Mouse (Mus musculus): Measurements from ENCODE around the gene Zdhhc4. TPM values are rescaled to one million over a fixed set of nuclear protein-coding genes. Genes with fewer than 3 reads are reported as not detected.
A peak's percentile ranks its signal among the peaks of the same experiment; 100 is the strongest.

The Zdhhc4 gene
- polyA plus RNA-seq, 1 experiment from 2014 or later = 81.2 TPM

DNA sequence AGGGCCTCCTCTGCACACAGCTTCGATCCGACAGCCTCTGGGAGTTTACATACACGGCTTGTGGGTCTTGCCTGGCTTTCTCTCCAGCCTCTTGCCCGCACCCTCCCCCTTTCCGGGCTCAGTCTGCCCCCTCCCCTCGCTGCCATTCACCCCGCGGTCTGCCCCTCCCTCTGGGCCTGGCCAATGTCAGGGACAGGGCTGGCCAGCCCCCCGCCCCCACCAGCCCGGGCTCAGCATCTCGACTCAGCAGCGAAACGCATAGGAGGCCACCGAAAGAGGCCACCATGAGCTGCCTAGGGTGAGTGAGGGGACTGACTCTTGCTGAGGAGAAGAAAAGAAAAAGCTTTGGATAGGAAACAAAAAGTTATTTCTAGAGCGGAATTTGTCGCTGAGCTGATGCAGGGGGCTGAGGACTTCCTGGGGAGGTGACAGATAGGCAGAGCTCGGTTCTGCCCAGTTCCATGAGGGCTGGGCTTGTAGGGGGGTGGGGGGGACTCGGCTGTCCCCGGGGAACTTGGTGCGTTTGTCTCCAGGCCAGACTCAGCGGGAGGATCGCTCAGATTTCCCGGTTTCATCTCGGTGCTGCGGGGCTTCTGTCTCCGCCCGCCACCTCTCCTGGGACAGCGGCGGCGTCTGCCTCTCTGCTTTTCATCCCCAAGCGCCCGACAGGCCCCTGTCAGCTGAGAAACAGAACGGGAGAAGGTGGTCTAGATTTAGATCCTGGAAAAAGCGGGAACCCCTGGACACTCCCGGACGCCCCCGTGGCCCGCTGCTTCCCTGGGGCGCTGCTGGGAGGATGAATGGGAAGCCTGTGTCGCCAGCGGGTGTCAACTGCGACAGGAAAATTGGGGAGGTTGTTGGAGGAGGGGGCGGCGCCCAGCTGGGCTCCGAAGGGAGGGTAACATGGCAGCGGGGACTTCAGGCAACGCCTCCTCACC lies 34.9 kb upstream of the Zdhhc4 start:
- Histone ChIP-seq H3K27me3 (ENCODE audit: control insufficient read depth, insufficient read depth, low read length) (peaks cover 7% of the 10 kb centered on the region), H3K27ac (ENCODE audit: low read depth, low read length) (no peak overlapping the region), H3K4me1 (ENCODE audit: control insufficient read depth, insufficient read depth, low read length) (no peaks in the 10 kb centered on the region), H3K9ac (replicated peaks; ENCODE audit: low read depth, low read length) (peak overlapping the region; percentile 60), H3K4me3 (ENCODE audit: low read depth, low read length) (peak overlapping the region; percentile 41), H3K4me2 (ENCODE audit: low read depth, low read length) (peak overlapping the region; percentile 81), H3K36me3 (ENCODE audit: control insufficient read depth, insufficient read depth, low read length) (no peaks in the 10 kb centered on the region), H3K9me3 (ENCODE audit: control insufficient read depth, low read length) (no peaks in the 10 kb centered on the region)
- peak; percentile 84 for ATAC-seq (ENCODE audit: low read depth)
- under 1% methylated on average over 47 of the region's 47 CpGs for WGBS

DNA sequence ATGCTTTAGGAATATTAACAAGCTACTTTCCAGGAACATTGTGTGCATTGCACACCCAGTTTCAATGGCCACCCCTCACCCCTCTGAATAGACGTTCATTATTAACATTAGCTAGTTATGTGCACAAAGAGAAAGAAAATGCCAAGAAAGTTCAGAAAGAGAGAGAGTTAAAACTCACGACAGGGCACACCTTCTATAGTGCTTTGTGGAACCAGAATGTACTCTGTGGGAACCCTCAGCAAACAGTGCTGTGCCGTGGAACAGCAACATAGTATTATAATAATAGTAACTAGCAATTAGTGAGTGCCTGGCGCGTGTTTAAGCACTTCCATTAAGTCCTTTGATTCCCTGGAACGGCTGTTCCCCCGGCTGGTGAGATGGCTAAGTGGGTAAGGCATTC lies 32.4 kb upstream of the Zdhhc4 start:
- peaks cover 4% of the 10 kb centered on the region; the same call in 1 of the 2 replicates for H3K27me3 ChIP-seq (ENCODE audit: control insufficient read depth, insufficient read depth, low read length)
- H3K36me3 ChIP-seq (ENCODE audit: control insufficient read depth, insufficient read depth, low read length) = no peaks in the 10 kb centered on the region
- no peak overlapping the region for H3K4me2 ChIP-seq (ENCODE audit: low read depth, low read length)
- no peak overlapping the region for H3K27ac ChIP-seq (ENCODE audit: low read depth, low read length)
- H3K9me3 ChIP-seq (ENCODE audit: control insufficient read depth, low read length) = no peaks in the 10 kb centered on the region
- H3K9ac ChIP-seq (replicated peaks; ENCODE audit: low read depth, low read length) = no peak overlapping the region
- no peak overlapping the region for H3K4me3 ChIP-seq (ENCODE audit: low read depth, low read length)
- WGBS = 58% methylated on average over 7 of the region's 7 CpGs
- no peaks in the 10 kb centered on the region for H3K4me1 ChIP-seq (ENCODE audit: control insufficient read depth, insufficient read depth, low read length)
- no peak for ATAC-seq (ENCODE audit: low read depth)

DNA sequence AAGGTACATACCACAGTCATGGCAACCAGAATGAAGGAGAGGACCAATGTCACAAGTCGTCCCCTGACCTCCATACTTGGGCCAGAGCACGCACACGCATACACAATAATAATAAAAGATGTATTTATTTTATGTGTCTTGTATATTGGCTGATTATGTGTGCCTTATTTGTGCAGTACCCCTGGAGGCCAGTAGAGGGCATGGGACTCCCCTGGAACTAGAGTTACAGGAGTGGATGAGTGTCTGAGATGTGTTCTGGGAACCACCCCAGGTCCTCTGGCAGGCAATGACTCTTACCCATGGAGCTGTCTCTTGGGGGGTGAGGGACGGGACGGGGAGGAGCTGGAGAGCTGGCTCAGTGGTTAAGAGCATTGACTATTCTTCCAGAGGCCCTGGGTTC lies 30.9 kb upstream of the Zdhhc4 start:
- Histone ChIP-seq H3K27ac (ENCODE audit: low read depth, low read length) (no peak overlapping the region), H3K4me1 (ENCODE audit: control insufficient read depth, insufficient read depth, low read length) (no peaks in the 10 kb centered on the region), H3K9me3 (ENCODE audit: control insufficient read depth, low read length) (no peaks in the 10 kb centered on the region), H3K4me2 (ENCODE audit: low read depth, low read length) (no peak overlapping the region), H3K4me3 (ENCODE audit: low read depth, low read length) (no peak overlapping the region), H3K9ac (replicated peaks; ENCODE audit: low read depth, low read length) (no peak overlapping the region), H3K27me3 (ENCODE audit: control insufficient read depth, insufficient read depth, low read length) (0 out of 2 replicates have a peak, but pooled peaks cover 4% of the 10 kb centered on the region), H3K36me3 (ENCODE audit: control insufficient read depth, insufficient read depth, low read length) (no peaks in the 10 kb centered on the region)
- 50% methylated on average over 5 of the region's 5 CpGs for WGBS
- ATAC-seq (ENCODE audit: low read depth) = no peak

DNA sequence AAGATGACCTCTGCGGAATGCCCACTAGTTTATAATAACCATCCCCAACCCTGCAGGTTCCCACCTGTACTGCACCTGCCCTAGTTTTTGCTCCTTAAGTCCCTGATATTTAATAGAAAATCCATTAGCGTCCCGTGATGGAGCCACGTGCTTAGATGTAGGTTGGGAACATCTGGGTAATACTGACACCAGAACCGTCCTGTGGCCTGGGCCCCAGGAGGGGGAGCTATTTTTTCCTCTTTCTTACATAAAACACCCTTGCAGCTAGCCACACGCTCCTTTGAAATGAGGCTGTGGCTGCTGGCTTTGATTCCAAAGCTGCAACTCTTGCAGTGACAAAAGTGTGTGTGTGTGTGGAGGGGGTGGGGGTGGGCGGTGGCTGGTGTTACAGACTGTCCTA lies 30.2 kb upstream of the Zdhhc4 start:
- H3K27me3 ChIP-seq (ENCODE audit: control insufficient read depth, insufficient read depth, low read length) = 0 out of 2 replicates have a peak, but pooled peaks cover 4% of the 10 kb centered on the region
- H3K4me1 ChIP-seq (ENCODE audit: control insufficient read depth, insufficient read depth, low read length) = no peaks in the 10 kb centered on the region
- 29% methylated on average over 7 of the region's 7 CpGs for WGBS
- H3K4me2 ChIP-seq (ENCODE audit: low read depth, low read length) = no peak overlapping the region
- no peak overlapping the region for H3K27ac ChIP-seq (ENCODE audit: low read depth, low read length)
- ATAC-seq (ENCODE audit: low read depth) = no peak
- H3K9me3 ChIP-seq (ENCODE audit: control insufficient read depth, low read length) = no peaks in the 10 kb centered on the region
- H3K4me3 ChIP-seq (ENCODE audit: low read depth, low read length) = no peak overlapping the region
- H3K9ac ChIP-seq (replicated peaks; ENCODE audit: low read depth, low read length) = no peak overlapping the region
- H3K36me3 ChIP-seq (ENCODE audit: control insufficient read depth, insufficient read depth, low read length) = no peaks in the 10 kb centered on the region

- H3K9me3 ChIP-seq (ENCODE audit: control insufficient read depth, low read length) = no peaks in the 10 kb centered on the region
- peak overlapping the region; percentile 34 for H3K9ac ChIP-seq (replicated peaks; ENCODE audit: low read depth, low read length)
- H3K36me3 ChIP-seq (ENCODE audit: control insufficient read depth, insufficient read depth, low read length) = no peaks in the 10 kb centered on the region
- H3K27ac ChIP-seq (ENCODE audit: low read depth, low read length) = no peak overlapping the region
- H3K4me2 ChIP-seq (ENCODE audit: low read depth, low read length) = peak overlapping the region; percentile 29; the same call in 1 of the 2 replicates
- 0 out of 2 replicates have a peak, but pooled peaks cover 4% of the 10 kb centered on the region for H3K27me3 ChIP-seq (ENCODE audit: control insufficient read depth, insufficient read depth, low read length)
- no peaks in the 10 kb centered on the region for H3K4me1 ChIP-seq (ENCODE audit: control insufficient read depth, insufficient read depth, low read length)
- 5% methylated on average over 22 of the region's 28 CpGs for WGBS
- no peak overlapping the region for H3K4me3 ChIP-seq (ENCODE audit: low read depth, low read length)
- no peak for ATAC-seq (ENCODE audit: low read depth)
These were observed 28.5 kb upstream of the Zdhhc4 start for GRCm38 (mm10) chr5:143357564-143357963.

DNA sequence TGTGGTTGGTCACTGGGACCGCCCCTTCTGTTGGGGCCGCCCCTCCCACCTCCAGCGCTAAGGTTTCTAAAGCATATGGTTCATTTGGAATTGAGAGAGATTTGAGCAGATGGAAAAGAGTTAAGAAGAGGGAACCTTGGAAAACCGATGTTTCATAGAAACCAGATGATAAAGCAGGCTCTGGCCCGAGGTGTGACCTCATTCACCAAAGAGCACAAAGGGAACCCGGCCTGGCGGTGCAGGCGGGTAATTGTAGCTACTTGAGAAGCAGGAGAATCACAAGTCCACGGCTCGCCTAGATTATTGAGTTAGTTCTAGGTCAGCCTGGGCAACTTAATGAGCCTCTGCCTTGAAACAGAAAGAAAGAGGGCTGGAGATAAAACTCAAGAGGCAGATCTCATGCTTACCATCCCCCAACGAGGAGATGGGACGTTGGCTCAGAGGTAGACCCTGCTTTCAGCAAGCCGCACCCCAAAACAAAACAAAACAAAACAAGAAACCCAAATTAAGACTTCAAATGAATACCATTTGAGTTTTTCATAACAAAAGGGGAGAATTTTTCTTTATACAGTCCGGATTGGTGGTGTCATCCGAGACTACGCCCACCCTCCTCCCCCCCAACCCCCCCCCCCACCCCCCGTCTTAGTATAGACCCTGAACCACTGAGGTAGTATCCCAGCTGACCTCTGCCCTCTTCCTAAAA lies 27.8 kb upstream of the Zdhhc4 start, which contains the start of gene Grid2ip:
Gene Grid2ip (plus strand): TSS at position 653 of the 703 bp plus-strand sequence.
- Histone ChIP-seq H3K4me2 (ENCODE audit: low read depth, low read length) (peak within 1 kb of the TSS; percentile 29; the same call in 1 of the 2 replicates), H3K9ac (replicated peaks; ENCODE audit: low read depth, low read length) (peak within 1 kb of the TSS; percentile 34), H3K4me3 (ENCODE audit: low read depth, low read length) (no peak within 1 kb of the TSS), H3K27ac (ENCODE audit: low read depth, low read length) (no peak within 1 kb of the TSS), H3K4me1 (ENCODE audit: control insufficient read depth, insufficient read depth, low read length) (no peaks in the 10 kb centered on the region), H3K9me3 (ENCODE audit: control insufficient read depth, low read length) (no peaks in the 10 kb centered on the region), H3K27me3 (ENCODE audit: control insufficient read depth, insufficient read depth, low read length) (0 out of 2 replicates have a peak, but pooled peaks cover 4% of the 10 kb centered on the region), H3K36me3 (ENCODE audit: control insufficient read depth, insufficient read depth, low read length) (no peaks in the 10 kb centered on the region)
- no peak for ATAC-seq (ENCODE audit: low read depth)
- 19% methylated on average over 17 of the region's 17 CpGs for WGBS

GRCm38 (mm10) chr5:143356017-143356416 lies 27.0 kb upstream of the Zdhhc4 start:
- H3K36me3 ChIP-seq (ENCODE audit: control insufficient read depth, insufficient read depth, low read length) = no peaks in the 10 kb centered on the region
- H3K9ac ChIP-seq (replicated peaks; ENCODE audit: low read depth, low read length) = no peak overlapping the region
- H3K4me3 ChIP-seq (ENCODE audit: low read depth, low read length) = no peak overlapping the region
- H3K27ac ChIP-seq (ENCODE audit: low read depth, low read length) = no peak overlapping the region
- H3K4me1 ChIP-seq (ENCODE audit: control insufficient read depth, insufficient read depth, low read length) = no peaks in the 10 kb centered on the region
- 0 out of 2 replicates have a peak, but pooled peaks cover 4% of the 10 kb centered on the region for H3K27me3 ChIP-seq (ENCODE audit: control insufficient read depth, insufficient read depth, low read length)
- ATAC-seq (ENCODE audit: low read depth) = no peak
- no peaks in the 10 kb centered on the region for H3K9me3 ChIP-seq (ENCODE audit: control insufficient read depth, low read length)
- no peak overlapping the region for H3K4me2 ChIP-seq (ENCODE audit: low read depth, low read length)
- WGBS = 36% methylated on average over 5 of the region's 5 CpGs

- Histone ChIP-seq H3K9me3 (ENCODE audit: control insufficient read depth, low read length) (no peaks in the 10 kb centered on the region), H3K27ac (ENCODE audit: low read depth, low read length) (no peak overlapping the region; the same call in 1 of the 2 replicates), H3K27me3 (ENCODE audit: control insufficient read depth, insufficient read depth, low read length) (no peaks in the 10 kb centered on the region), H3K4me1 (ENCODE audit: control insufficient read depth, insufficient read depth, low read length) (no peaks in the 10 kb centered on the region), H3K4me3 (ENCODE audit: low read depth, low read length) (no peak overlapping the region), H3K4me2 (ENCODE audit: low read depth, low read length) (no peak overlapping the region), H3K36me3 (ENCODE audit: control insufficient read depth, insufficient read depth, low read length) (no peaks in the 10 kb centered on the region), H3K9ac (replicated peaks; ENCODE audit: low read depth, low read length) (no peak overlapping the region)
- no peak for ATAC-seq (ENCODE audit: low read depth)
- 57% methylated on average over 8 of the region's 8 CpGs for WGBS
These were observed 17.3 kb upstream of the Zdhhc4 start for GRCm38 (mm10) chr5:143346367-143346766.

GRCm38 (mm10) chr5:143339603-143340002 lies 10.5 kb upstream of the Zdhhc4 start:
- no peaks in the 10 kb centered on the region for H3K9me3 ChIP-seq (ENCODE audit: control insufficient read depth, low read length)
- no peaks in the 10 kb centered on the region for H3K36me3 ChIP-seq (ENCODE audit: control insufficient read depth, insufficient read depth, low read length)
- H3K4me2 ChIP-seq (ENCODE audit: low read depth, low read length) = no peak overlapping the region
- 62% methylated on average over 6 of the region's 6 CpGs for WGBS
- H3K27ac ChIP-seq (ENCODE audit: low read depth, low read length) = no peak overlapping the region
- H3K4me1 ChIP-seq (ENCODE audit: control insufficient read depth, insufficient read depth, low read length) = no peaks in the 10 kb centered on the region
- no peak overlapping the region for H3K9ac ChIP-seq (replicated peaks; ENCODE audit: low read depth, low read length)
- H3K4me3 ChIP-seq (ENCODE audit: low read depth, low read length) = no peak overlapping the region
- H3K27me3 ChIP-seq (ENCODE audit: control insufficient read depth, insufficient read depth, low read length) = no peaks in the 10 kb centered on the region
- no peak for ATAC-seq (ENCODE audit: low read depth)
